Mouse (Mus musculus) c-Kit-positive CD71-positive TER-119-positive erythroid progenitor cells, embryonic 14.5 days (primary cell): ENCODE measurements around the gene Arf5.

Source experiments
- DNase-seq: peaks from one replicate; pipeline ENCODE4 v3.0.0-alpha.2; 2013; ENCODE audit warnings: low spot score

Arf5 gene

DNA sequence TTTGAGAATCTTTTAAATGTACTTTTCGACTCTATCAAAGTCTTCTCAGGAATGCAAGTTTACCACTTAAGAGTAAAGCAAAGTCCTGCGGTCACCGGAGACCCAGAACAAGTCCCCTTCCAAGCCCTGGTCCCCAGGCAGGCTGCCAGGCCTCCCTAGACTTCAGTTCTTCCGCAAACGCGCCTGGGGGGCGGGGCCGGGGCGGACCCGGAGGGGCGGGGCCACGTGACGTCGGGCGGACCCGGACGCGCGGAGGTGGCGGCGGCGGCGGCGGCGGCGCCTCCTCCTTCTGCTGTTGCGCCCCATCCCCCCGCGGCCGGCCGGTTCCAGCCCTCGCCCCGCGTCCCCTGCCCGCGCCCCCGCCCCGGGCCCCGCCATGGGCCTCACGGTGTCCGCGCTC lies at the start of gene Arf5:
TSS of gene Arf5 (plus strand) at position 248 of the 400 bp plus-strand sequence.
- peak; percentile 81 for DNase-seq

DNA sequence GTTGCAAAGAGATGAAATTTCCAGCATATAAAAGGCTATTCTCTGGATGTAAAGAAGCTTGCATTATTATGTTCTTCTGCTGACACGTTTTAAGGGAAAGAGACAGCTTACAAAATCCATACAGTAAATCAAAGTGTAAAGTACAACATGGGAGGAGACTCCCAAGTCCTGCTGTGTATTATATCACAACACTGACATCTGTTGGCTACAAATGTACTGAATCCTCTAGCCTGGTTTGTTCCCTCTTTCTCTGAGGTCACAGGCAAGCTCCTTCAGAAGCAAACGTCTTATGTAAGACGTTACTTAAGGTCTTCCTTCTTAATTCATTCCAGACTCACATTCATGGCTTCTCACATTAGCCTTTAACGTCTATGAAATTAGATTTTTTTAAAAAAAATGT lies 41.4 kb upstream of the Arf5 start:
- no peak for DNase-seq

DNA sequence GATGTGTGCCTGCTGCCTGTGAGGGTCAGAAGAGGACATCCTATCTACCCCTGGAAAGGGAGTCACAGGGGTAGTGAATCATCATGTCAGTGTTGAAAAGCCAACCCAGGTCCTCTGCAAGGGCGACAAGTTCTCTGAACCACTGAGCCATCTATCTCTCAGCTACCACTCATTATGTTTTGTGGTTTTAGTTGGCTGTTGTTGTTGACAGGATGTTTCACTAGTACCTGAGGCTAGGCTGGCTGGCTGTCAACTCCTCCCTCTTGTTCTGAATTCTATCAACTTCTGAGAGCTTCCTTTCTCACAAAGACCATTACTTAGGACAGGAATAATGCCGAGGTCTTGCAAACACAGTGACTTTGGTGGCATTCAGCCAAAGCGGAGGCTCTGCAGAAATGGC lies 38.2 kb upstream of the Arf5 start:
- no peak for DNase-seq

DNA sequence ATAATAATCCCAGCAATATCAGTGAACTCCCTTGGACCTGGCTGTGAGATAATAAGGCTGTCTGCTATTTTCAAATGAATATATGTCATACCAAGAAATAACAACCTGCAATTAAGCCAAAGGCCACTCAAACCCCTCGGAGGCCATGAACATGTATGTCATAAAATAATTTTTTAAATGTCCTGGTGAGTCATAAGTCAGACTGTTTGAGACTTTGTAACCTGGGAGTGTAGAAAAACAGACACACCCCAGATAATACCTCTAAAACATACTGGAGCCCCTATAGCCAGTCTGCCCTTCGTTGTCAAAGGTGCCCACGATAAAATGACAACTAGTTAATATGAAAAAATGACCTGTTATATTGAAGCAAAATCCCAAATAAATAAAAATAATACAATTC lies 34.3 kb upstream of the Arf5 start:
- DNase-seq: no peak

DNA sequence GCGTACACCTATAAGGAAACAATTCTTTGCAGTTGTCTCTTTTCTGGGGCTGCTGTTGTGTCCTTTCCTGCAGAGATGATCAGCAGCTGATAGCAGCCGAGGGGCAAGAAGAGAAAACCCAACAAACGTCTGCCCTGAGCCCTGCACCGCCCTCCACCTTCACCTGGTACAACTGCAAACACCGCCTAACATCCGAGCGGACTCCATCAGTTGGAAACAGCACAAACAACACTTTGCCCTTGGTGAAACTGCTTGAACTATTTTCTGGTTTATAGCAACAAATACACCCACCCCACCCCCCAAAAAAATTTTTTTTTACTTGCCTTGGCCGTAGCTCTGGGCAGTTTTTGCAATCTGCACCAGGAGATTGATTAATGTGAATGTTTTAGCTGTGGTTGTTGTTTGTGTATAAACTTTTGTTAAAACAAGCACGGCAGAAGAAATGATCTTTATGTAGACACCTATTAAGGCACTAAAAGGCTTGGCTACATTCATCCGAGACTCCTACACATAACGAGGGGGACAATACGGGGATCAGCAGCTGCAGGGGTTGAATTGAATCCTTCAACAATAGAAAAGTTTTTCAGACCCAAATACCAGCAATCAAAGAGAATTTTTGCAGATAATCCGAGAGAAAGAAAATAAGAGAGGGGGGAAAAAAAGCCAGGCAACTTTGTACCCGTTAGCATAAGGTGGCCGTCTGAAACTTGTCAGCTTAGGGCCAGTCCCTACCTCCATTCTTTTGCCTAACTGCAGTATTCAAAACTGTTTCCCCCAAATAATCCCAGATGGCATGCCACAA lies 27.1 kb upstream of the Arf5 start:
- DNase-seq: no peak

DNA sequence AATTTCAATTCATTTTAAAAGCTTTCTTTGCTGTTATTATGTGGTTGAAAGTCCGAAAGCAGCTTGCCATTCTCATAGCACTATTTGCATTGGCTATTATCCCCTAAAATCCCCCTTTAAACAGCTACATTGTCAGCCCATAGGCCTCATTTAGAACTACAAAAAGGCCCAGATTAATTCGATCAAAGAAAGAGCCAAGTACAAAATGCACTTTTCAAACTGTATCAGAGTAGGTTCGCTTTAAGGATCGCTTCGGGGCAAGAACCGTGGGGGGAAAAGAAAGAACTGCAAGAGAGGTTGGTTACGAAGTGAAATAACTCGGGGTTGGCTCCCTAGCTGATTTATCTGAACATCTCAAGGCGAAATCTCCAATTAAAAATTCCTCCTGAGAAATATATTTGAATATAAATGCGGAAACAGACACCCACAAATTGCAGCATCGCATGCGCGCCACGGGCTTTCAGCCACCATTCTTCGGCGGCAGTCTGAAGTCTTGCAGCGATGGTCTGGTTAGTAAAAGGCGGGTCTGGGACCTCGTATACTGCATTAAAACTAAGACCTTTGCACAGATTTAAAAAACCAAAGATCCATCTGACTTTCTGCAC lies 26.4 kb upstream of the Arf5 start:
- no peak for DNase-seq

DNA sequence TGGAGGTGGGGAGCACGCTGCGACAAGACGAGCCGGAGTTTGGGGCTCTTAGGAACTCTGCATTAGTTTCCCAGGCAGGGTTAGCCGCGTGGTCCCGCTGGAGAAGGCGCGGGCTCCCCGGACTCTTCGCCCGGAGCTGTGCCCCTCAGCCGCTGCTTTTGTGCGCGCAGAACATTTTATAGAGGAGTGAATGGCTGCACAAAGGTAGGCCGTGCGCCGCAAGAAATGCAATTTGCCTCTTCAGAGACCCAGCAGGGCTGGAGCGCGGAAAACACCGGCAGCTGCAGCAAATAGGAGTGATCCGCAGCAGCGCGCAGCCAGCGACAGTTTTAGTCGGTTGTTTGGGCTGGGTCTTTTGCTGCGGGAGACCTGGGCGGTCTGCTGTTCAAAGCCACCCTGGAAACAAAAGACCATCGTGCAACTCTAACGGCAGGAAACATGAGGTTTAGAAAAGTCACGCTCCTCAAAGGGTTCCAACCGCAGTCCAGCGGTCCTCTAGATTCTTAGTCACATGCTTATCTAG lies 25.6 kb upstream of the Arf5 start, which contains the start of gene Zfp800:
TSS of gene Zfp800 (minus strand) at position 325 of the 523 bp plus-strand sequence.
- no peak for DNase-seq

DNA sequence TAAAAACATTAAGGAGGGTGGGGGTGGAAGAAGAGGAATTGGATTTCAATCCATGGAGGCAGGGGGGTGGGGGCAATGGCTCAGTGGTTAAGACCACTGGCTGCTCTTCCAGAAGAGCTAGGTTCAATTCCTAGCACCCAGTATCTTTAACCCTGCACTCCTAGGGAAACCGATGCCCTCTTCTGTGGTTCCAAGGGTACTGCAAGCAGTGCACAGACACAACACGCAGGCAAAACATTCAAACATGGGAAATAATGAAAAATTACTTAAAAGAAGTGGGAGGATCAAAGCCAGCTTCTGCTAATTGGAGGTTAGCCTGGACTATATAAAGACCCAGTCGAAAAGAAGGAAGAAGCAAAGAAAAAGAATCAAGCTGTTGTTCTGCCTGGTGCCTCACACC lies 24.6 kb upstream of the Arf5 start:
- DNase-seq: no peak

DNA sequence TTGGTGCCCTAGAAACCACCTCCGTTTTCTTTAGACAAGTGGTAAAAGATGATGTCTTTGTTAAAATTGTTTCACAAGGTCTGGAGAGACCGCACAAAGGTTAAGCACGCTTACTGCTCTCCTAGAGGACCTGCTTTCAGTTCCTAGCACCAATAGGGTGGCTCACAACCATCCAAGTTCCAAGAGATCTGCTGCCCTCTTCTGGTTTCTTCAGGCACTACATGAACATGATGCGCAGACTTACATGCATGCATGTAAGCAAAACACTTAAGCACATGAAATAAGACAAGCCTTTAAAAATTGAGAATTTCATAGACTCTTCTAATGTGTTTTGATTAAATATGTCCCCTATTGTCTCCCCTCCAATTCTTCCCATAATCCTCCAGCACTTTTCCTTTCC lies 23.6 kb upstream of the Arf5 start:
- DNase-seq: peak; percentile 27

DNA sequence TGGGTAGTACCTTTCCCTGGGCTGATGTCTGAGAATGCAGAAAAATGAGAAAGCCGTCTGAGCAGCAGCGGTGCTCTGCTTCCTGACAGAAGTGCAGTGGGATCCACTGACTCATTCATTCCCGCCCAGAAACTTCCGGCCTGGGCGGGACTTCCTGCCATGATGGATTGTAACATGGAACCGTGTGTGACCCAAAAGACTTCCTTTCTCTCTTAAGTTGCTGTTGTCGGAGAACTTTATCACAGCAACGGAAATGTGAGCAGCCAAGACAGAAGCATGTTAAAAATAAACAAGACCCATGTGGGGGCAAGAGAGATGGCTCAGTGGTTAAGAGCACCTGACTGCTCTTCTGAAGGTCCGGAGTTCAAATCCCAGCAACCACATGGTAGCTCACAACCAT lies 13.3 kb upstream of the Arf5 start:
- no peak for DNase-seq

DNA sequence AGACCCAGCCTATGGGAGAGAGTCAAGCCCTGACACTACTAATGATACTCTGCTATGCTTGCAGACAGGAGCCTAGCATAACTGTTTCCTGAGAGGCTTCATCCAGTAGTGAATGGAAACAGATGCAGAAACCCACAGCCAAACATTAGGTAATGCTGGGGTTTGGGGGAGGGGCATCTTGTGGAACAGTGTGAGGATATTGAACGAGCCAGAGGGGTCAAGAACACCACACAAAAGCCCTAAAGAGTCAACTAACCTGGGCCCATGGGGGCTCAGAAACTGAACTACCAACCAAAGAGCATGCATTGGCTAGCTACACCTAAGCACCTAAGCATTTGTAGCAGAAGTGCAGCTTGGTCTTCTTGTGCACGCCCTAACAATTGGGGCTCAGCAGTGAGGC lies 12.1 kb upstream of the Arf5 start:
- no peak for DNase-seq

DNA sequence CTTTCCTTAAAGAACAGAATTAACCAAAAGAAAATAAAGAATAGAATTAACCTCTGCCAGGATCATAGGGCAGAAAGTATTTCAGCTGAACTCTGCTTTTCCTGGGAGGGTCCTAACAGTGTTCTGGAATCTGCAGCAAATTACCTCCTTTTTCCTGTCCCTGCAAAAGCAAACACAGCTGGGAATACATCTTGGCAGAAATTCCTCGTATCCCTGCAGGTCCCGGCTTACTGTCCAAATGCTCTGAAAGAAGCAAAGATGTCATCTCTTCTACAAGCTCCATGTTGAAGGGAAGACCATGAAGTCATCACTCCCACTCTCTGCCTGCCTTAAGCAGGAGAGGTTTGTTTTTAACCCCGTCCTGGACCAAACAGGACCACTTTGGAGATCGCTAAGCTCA lies 6.4 kb upstream of the Arf5 start:
- no peak for DNase-seq

DNA sequence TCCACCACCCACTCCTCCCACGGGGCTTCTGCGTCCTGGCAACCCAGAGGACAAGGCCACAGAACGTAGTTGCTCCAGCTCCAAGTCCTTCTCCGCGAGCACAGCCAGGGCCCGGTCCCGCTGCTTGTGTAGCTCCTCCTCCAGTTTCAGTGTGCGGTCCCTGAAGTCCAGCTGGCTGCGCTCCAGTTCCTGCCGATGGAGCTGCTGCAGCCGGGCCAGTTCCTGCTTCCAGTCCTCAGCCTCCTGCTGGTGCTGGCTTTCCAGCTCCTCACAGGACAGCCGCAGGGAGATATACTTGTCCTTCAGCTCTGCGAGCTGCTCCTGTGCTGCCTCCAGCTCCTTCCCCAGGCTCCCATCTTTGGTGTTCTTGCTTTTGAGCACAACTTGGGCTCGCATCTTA lies 4.9 kb upstream of the Arf5 start:
- DNase-seq: no peak

DNA sequence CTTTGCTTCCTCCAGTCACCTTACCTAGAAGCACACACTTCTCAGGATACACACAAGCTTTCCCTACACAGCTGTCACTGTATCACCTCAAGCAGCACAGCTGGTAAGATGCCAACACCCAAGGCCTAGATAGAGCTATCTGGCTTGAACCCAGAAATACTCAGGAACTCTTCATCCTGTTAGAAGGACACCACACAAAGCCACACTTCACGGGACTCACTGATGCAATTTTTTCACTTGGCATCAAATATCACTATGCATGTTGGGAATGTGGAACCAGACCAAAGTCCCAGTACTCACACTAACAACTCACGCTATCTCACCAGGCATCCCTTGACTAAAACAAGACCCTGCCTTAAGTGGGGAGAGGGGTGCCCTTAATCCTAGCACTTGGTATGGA lies 3.7 kb upstream of the Arf5 start:
- DNase-seq: no peak

DNA sequence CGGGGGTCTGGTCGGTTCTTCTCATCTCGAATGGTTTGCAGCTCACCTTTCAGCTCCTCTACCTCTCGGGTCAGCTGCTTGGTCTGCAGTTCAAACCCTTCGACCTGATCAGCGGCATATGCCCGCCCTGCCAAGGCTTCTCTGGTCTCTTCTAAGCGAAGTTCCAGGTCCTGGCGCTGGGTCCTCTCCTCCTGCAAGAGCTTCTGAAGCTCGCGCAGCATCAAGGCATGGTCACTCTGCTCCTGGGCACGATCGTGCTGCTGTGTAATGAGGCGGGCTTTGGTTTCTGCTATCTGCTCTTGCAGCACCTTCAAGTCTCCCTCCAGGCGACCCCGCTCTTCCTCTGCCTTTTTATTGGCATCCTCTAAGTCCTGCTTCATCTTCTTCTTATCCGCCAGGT lies 3.0 kb upstream of the Arf5 start:
- no peak for DNase-seq

DNA sequence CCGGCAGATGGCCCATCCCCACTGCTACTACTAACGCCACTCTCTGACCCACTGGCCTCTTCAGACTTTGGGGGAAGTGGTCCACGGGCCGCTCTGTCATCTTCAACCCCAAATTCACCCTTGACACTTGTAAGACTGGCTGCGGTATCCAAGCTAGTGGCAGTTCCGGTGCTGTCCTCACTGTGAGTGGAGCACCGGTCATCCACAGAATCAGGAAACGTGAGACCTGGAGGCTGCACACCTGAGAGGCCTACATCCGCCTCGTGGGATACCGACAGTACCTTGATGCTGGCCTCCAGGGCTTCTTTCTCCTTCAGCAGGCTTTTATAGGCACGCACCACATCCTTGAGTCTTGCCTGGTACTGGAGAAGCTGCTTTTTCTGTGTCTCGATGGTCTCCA lies 2.5 kb upstream of the Arf5 start:
- DNase-seq: no peak

DNA sequence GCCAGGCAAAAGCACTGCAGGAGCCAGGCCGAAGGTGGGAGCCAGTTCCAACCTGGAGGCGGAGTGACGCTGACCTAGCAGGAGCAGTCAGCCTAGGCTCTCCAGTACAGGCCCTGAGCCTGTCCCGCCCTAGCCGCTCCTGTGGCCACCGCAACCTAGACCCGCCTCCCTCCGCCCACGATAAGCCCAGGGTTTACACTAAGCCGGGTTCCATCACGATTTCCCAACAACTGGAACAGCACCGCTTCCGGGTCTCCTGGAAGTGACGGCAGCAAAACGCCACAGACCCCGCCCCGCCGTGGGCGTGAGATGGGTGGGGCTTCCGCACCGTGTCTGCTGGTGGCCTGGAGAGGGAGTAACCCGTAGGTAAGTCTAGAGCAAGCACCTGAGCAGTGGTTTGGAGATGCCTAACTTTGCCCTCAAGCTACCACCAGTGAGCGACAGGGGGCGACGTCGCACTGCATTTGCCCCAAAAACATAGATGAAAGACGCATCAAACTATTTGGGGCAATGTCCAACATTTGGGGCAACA lies 1.8 kb upstream of the Arf5 start:
- DNase-seq: peak; percentile 95

DNA sequence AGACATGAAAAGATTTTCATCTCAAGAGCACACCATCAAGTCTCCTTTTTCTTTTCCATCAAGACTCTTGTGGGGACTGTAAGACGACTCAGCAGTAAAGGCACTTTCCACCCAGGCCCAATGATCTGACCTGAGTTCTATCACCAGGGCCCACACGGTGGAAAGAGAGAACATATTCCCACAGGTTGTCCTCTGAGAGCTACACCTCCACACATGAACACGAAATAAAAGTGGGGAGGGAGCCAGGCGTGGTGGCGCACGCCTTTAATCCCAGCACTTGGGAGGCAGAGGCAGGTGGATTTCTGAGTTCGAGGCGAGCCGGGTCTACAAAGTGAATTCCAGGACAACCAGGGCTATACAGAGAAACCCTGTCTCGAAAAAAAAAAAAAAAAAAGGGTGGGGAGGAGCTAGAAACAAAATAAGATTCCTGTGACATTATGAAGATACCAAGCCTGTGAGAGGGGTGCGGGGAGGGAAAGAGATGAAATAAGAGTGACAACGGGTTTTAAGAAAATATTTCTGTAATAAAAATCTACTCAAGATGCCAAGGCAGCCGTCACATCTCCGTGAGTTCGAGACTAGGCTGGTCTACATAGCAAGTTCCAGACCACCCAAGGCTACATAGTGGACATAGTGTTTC lies 589 bp upstream of the Arf5 start:
- DNase-seq: no peak

DNA sequence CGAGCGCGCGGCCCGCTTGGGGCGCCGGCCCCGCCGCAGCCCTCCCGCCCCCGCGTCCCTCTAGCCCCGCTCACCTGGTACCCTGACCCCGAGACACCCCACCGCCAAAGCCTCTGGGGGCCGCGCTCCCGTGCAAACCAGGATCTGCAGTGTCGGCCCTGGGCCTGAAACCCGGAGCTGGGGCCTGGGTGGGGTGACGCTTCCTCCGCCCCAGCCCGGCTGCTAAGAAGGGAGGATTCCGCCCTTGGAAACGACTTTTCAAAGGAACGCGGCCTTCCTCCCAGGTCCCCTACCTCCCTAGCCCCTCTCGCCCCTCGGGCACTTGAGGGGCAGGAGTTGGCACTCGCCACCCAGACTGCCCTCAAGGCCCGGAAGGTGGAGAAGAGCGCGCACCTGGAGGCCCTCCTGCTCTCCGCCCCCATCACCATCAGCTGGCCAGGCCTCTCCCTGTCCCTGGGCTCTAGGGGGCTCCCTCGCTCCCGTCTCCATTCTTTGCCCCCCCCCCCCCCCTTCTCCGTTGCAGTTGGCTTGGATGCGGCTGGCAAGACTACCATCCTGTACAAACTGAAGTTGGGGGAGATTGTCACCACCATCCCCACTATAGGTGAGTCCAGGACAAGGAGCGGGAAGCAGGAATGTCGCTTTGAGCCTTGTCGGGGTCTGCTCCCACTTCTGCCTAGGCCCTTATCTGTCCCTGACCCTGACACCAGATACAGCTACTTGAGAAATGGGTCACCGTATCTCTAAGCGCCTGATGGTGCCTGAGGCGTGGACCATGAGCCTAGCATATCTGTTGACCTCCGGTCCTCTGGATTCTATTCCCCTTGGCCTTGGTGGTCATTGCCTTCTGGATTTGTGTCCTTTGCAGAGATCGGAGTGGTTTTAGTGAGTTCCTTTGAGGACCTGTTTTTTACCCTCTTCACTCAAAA lies 671 bp downstream of the Arf5 start:
- peak; percentile 75 for DNase-seq

DNA sequence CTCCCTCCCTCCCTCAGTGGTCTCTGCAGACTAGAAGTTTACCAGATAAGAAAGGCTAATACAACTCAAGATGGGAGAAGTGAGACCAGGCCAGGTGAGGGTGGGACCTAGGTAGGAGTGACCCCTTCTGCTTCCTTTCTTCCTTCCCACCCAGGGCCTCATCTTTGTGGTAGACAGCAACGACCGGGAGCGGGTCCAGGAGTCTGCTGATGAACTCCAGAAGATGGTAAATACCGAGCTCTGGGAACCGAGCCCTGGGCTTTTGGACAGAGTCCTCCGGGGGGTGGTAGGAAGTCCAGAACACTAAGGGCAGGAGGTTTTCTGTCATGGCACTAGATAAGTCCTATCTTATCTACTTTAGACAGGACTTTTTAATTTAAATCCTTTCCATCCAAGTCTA lies 1.7 kb downstream of the Arf5 start:
- DNase-seq: no peak

DNA sequence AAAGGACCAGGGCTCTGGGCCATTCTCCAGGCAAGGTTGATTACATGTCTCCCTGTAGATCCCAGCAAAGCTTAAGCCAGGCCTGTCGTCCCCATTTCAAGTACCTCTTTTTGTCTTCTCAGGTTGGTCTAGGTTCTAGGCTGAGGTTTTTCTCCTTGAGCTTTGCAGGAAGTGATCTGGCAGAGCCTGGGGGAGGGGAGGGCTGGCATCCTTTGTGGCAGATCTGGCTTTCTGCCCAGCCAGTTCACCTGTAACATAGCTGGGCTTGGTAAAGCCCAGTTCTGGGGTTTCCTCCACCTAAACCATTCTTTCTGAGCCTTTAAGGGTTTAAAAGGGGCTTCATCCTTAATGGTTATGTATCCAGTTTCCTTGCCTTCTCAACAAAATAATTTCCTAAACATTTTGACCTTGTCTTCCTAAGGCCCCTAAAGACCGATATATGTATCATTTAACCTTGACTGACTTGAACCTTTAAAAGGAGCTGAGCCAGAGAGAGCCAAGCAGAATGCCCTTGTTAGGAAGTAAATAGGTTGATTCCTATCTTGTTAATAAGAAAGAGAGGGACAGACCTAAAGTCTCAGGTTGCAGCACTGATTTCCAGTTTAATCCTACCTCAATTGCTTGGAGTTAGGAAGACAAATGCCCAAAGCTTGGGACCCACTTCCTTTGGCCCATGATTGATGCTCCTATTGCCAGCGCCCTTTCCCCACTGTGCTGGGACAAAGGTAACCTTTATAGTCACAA lies 3.9 kb downstream of the Arf5 start, which contains the start of gene Fscn3:
TSS of gene Fscn3 (plus strand) at position 694 of the 744 bp plus-strand sequence.
- DNase-seq: no peak
